Mouse (Mus musculus): ENCODE results near the gene Col5a2. TPM values are rescaled to one million over a fixed set of nuclear protein-coding genes. Genes with fewer than 3 reads are reported as not detected.

Gene Col5a2
- polyA plus RNA-seq, 1 experiment, result 4.8 TPM

DNA sequence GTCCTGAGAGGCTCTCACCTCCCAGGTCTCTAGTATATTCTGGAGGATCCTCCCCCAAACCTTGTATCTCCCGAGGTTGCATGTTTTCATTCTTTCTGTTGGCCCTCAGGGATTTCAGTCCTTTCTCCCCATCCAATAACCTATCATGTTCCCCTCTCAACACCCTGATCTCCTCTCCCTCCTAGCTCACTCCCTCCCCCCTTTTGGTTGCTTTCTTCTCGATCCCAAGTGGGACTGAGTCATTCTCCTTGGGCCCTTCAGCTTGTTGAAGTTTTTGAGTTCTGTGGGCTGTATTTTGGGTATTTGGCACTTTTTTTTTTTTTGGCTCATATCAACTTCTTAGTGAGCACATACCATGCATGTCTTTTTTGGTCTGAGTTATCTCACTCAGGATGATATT is 143.9 kb downstream of the Col5a2 start:
- H3K27ac ChIP-seq (ENCODE audit: insufficient read depth, low read depth, low read length), result no peak overlapping the region
- no peak for TF ChIP-seq CTCF (IDR thresholded peaks at IDR 0.05; ENCODE audit: low read depth, low read length)
- TF ChIP-seq POLR2A (IDR thresholded peaks at IDR 0.05; ENCODE audit: borderline replicate concordance, low read depth, low read length), result no peak

DNA sequence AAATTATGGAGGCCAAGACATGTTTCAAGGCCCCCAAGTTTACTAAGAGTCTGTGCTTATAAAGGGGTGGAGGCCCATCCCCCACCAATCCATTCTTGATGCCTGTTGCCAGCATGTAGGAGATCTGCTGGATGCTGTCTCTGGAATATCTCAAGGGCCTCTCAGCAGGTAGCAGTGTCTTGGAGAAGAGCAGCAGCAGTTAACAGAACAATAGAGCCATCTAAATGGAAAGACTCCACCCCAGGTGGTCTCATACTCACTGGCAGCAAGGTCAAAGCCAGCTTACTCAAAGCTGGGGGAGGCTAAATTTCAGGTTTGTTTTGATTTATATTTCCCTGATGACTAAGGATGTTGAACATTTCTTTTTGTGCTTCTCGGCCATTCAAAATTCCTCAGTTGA is 145.1 kb downstream of the Col5a2 start:
- TF ChIP-seq CTCF (IDR thresholded peaks at IDR 0.05; ENCODE audit: low read depth, low read length) (no peak), POLR2A (IDR thresholded peaks at IDR 0.05; ENCODE audit: borderline replicate concordance, low read depth, low read length) (no peak)
- Histone ChIP-seq H3K27ac (ENCODE audit: insufficient read depth, low read depth, low read length) (no peak overlapping the region), H3K4me1 (ENCODE audit: control insufficient read depth, insufficient read depth, low read length) (no peaks in the 10 kb centered on the region), H3K4me3 (ENCODE audit: insufficient read depth, low read length) (no peak overlapping the region)

More for the DNA sequence above, 143.9 kb downstream of the Col5a2 start:
- Histone ChIP-seq H3K4me3 (ENCODE audit: insufficient read depth, low read length) (no peak overlapping the region), H3K4me1 (ENCODE audit: control insufficient read depth, insufficient read depth, low read length) (no peaks in the 10 kb centered on the region)

DNA sequence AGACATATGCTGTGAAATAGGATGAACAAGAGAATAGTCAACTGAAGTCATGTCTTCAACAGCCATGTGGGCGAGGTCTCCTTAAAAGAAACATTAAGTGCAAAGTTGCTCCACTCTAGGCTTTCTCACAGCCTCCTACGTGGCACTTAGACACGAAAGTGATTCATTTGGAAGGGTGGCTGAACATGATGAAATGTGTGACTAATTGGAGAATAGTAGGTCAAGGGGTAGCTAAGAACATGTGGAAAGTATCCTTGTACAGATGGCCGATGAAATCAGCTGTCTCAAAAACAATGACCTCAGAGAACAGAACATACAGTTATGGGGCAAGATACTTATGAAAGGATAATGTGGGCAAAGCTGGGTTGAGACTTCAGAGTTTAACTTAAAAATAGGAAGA is 147.1 kb downstream of the Col5a2 start:
- Histone ChIP-seq H3K27ac (ENCODE audit: insufficient read depth, low read depth, low read length) (no peak overlapping the region), H3K4me1 (ENCODE audit: control insufficient read depth, insufficient read depth, low read length) (no peaks in the 10 kb centered on the region), H3K4me3 (ENCODE audit: insufficient read depth, low read length) (no peak overlapping the region)
- no peak for TF ChIP-seq POLR2A (IDR thresholded peaks at IDR 0.05; ENCODE audit: borderline replicate concordance, low read depth, low read length)
- TF ChIP-seq CTCF (IDR thresholded peaks at IDR 0.05; ENCODE audit: low read depth, low read length), result no peak

DNA sequence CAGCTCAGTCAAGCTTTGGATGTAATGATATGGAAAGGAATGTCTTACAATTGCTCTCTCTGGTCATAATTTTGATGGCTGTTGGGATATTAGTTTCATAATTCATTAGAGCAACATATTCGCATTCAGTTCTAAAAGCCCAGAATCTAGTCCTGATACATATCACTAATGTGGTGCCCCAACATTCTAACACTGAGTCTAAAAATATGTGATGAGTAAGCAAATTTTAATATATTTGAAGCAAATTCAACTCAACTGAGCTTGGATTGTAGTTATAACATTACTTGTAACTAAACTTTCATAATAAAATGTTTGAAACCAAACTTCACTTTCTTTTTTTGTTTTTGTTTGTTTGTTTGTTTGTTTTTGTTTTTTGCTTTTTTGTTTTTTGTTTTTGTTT is 173.9 kb downstream of the Col5a2 start:
- no peak overlapping the region for H3K4me3 ChIP-seq (ENCODE audit: insufficient read depth, low read length)
- no peak overlapping the region for H3K27ac ChIP-seq (ENCODE audit: insufficient read depth, low read depth, low read length)
- H3K4me1 ChIP-seq (ENCODE audit: control insufficient read depth, insufficient read depth, low read length), result no peaks in the 10 kb centered on the region
- TF ChIP-seq POLR2A (IDR thresholded peaks at IDR 0.05; ENCODE audit: borderline replicate concordance, low read depth, low read length), result no peak
- TF ChIP-seq CTCF (IDR thresholded peaks at IDR 0.05; ENCODE audit: low read depth, low read length), result no peak

Other genes starting within 250 kb of the Col5a2 start
- gene Col3a1, start 191.7 kb downstream of the Col5a2 start, polyA plus RNA-seq (2012; ENCODE audit: insufficient read depth, insufficient read length, missing spikeins), result 4.6 and 6.6 TPM in 2 replicates